Mouse (Mus musculus): ENCODE measurements around the gene Trim29. TPM values are rescaled to one million over a fixed set of nuclear protein-coding genes. Genes with fewer than 3 reads are reported as not detected.

Gene Trim29
- total RNA-seq (2014; fragmentation: Nextera tagmentation) (not detected in 2 replicates), total RNA-seq (2017) (not detected in 2 replicates)

GRCm38 (mm10) chr9:43310538-43310937 is at the start of gene Trim29:
Gene Trim29, plus strand, starts transcription at chr9:43310848.
- ATAC-seq (replicated peaks; ENCODE audit: poor library complexity, severe bottlenecking) = no peak

- no peak for ATAC-seq (replicated peaks; ENCODE audit: poor library complexity, severe bottlenecking)
These were observed 49.3 kb upstream of the Trim29 start for GRCm38 (mm10) chr9:43261124-43261907.

GRCm38 (mm10) chr9:43261941-43262340 is 48.7 kb upstream of the Trim29 start:
- peak; percentile 17 for ATAC-seq (replicated peaks; ENCODE audit: poor library complexity, severe bottlenecking)

GRCm38 (mm10) chr9:43262390-43262789 is 48.3 kb upstream of the Trim29 start:
- no peak for ATAC-seq (replicated peaks; ENCODE audit: poor library complexity, severe bottlenecking)

- no peak for ATAC-seq (replicated peaks; ENCODE audit: poor library complexity, severe bottlenecking)
These were observed 47.7 kb upstream of the Trim29 start for GRCm38 (mm10) chr9:43262811-43263550.

- no peak for ATAC-seq (replicated peaks; ENCODE audit: poor library complexity, severe bottlenecking)
These were observed 46.6 kb upstream of the Trim29 start for GRCm38 (mm10) chr9:43263946-43264451.

GRCm38 (mm10) chr9:43265194-43265593 is 45.5 kb upstream of the Trim29 start:
- ATAC-seq (replicated peaks; ENCODE audit: poor library complexity, severe bottlenecking) = no peak

- peak; percentile 76 for ATAC-seq (replicated peaks; ENCODE audit: poor library complexity, severe bottlenecking)
These were observed 43.3 kb upstream of the Trim29 start for GRCm38 (mm10) chr9:43267357-43267756.

GRCm38 (mm10) chr9:43269166-43269565 is 41.5 kb upstream of the Trim29 start:
- ATAC-seq (replicated peaks; ENCODE audit: poor library complexity, severe bottlenecking) = no peak

- peak; percentile 61 for ATAC-seq (replicated peaks; ENCODE audit: poor library complexity, severe bottlenecking)
These were observed 39.9 kb upstream of the Trim29 start for GRCm38 (mm10) chr9:43270723-43271252.

- ATAC-seq (replicated peaks; ENCODE audit: poor library complexity, severe bottlenecking) = no peak
These were observed 38.7 kb upstream of the Trim29 start for GRCm38 (mm10) chr9:43271761-43272518.

GRCm38 (mm10) chr9:43273735-43274134 is 36.9 kb upstream of the Trim29 start:
- no peak for ATAC-seq (replicated peaks; ENCODE audit: poor library complexity, severe bottlenecking)

- peak; percentile 88 for ATAC-seq (replicated peaks; ENCODE audit: poor library complexity, severe bottlenecking)
These were observed 26.4 kb upstream of the Trim29 start for GRCm38 (mm10) chr9:43284284-43284683.

- no peak for ATAC-seq (replicated peaks; ENCODE audit: poor library complexity, severe bottlenecking)
These were observed 25.4 kb upstream of the Trim29 start for GRCm38 (mm10) chr9:43285281-43285680.

GRCm38 (mm10) chr9:43286870-43287269 is 23.8 kb upstream of the Trim29 start:
- peak; percentile 78 for ATAC-seq (replicated peaks; ENCODE audit: poor library complexity, severe bottlenecking)

- no peak for ATAC-seq (replicated peaks; ENCODE audit: poor library complexity, severe bottlenecking)
These were observed 17.6 kb upstream of the Trim29 start for GRCm38 (mm10) chr9:43293058-43293457.

GRCm38 (mm10) chr9:43300394-43300793 is 10.3 kb upstream of the Trim29 start:
- ATAC-seq (replicated peaks; ENCODE audit: poor library complexity, severe bottlenecking) = no peak

GRCm38 (mm10) chr9:43302989-43303388 is 7.7 kb upstream of the Trim29 start:
- peak; percentile 58 for ATAC-seq (replicated peaks; ENCODE audit: poor library complexity, severe bottlenecking)

- peak; percentile 52 for ATAC-seq (replicated peaks; ENCODE audit: poor library complexity, severe bottlenecking)
These were observed 4.8 kb upstream of the Trim29 start for GRCm38 (mm10) chr9:43305882-43306281.
